Mouse (Mus musculus) ZHBTc4 (cell line): Measurements from ENCODE around the gene Mpst.
A peak's percentile ranks its signal among the peaks of the same experiment; 100 is the strongest.

ENCODE experiments used
- DNase-seq: peaks from one replicate; pipeline ENCODE4 v3.0.0-alpha.2; 2011; ENCODE audit warnings: low read depth, low spot score

The Mpst gene

DNA sequence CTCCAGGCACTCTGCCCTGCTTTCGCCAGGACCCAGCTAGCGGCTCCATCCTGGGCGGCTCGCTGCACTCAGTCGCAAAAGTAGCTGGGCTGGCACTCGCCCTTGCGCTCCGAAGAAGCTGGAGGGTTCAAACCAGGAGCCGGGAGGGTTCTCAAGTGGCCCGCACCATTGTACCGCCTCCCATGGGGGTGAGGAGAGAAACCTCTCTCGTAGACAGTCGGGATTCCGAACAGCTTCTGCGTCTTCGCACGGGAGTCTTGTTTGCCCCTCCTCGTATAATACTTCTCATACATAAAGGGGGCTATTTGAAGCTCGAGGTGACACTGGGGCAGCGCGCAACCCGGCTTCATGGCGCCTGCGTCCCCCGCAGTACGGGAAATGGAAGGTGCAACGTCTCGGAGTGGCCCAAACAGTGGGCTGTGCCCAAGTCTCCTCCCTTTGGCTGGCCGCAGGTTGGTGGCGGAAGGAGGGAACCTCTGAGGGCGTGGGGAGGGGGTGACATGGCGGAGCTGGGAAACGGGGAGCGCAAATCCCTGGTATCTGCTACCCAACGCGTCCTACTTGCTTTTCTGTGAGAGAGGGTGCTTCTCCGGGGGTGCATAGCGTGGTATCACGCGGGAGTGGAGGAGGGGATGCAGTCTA lies at the start of gene Mpst:
TSS of gene Mpst (plus strand) at position 124 of the 642 bp plus-strand sequence.
- peak; percentile 93 for DNase-seq

DNA sequence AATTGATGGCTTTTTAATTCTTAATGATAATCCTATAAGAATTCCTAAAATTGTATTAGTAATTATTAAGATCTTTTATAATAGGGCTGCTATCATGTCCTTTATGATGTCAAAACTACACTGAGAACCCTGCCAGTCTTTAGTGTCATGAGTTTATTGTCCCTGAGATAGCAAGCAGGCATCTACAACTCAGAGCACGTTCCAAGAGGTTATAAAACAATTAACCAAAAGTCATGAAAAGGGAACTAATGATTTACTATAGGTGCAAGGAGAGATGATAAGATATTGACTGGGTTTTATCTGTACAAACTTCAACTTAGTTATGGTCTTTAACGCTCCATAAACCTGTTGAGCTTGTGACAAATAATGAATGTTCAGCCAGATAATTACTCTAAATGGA lies 40.3 kb upstream of the Mpst start:
- DNase-seq, result no peak

DNA sequence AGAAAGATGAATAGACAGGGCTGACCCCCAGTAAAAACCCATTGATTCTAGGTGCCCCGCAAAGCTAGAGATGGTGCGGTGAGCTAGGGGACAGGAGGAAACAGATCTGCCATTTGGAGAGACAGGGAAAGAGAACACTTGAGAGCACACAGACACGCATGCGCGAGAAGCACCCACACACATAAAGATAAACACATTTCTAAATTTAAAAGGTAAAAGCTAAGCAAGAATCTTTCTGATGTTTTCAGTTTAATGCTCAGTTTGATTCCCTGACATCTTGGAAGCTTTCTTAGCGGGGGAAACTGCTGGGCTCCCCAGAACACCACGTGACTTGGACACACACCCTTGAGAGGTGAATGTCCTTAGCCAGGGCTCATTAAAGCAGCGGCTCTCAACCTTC lies 39.3 kb upstream of the Mpst start:
- no peak for DNase-seq

DNA sequence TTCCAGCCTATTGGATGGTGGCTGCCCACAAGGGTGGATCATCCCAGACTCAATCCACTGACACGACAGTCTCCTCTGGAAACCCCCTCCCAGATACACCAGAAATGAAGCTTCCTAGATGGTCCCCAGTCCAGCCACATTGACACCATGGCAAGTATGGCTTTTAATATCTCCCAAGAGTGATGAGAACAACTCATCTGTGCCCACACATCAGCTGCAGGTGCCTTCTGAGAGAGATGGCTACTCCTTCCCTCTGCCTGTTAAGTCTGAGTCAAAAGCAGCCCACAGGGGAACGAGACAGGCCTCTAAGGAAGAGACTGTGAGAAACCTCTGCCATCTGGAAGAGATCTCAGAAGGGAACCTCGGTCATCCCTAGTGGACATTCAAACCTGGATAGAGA lies 38.4 kb upstream of the Mpst start:
- DNase-seq, result no peak

DNA sequence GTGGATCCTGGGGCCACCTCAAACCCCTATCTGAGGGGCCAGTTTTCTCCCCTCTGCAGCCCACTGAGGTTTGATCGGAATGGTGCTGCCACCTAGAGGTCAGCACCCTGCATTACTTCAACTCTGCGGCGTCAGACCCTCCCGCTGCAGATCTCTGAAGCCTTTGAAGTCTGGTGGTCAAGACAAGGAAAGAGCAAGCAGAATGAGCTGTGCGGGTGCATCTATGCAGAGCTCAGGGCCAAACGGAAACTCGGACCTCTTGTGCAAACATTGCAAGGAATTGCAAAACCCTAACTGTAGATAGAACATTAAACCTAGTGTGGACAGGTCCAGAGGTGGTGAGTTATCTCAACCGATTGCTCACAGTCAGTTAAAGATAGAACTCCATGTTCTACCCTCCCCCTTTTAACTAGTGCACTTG lies 37.3 kb upstream of the Mpst start:
- peak; percentile 66 for DNase-seq

DNA sequence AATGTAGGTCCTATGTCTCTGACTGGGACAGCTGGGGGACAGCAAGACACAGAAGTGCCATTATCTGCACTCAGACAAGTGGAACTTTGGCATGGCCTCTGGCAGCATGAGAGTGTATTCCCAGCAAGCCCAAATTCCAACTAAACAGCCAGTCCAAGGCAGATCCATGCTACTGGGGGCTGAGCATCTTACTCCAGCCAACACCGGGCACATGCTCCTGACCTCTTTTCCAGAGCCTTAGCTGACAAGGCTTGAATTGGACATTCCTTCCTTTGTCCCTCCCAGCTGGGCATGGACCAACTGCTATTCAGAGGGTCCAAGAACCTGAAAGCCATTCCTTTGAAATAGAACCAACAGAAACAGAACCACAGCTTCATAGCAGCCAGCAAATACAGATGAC lies 36.6 kb upstream of the Mpst start:
- DNase-seq, result no peak

DNA sequence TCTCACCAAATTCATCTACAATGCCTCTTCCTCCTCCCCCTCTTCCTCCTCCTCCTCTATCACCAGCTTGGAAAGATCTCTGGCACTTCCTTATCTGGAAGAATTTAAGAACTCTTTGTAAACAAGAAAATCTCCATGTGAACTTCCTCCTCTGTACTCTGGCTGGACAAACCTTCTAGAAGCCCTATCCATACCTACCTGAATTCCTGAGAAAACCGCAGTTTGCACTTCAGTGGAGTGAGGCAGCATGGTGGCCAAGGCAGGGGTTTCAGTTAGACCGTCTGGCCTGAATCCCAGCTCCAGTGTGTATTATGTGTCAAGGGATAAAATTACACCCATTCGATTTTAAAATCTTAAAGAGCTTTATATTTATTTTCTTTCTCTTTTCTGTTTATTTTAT lies 33.4 kb upstream of the Mpst start:
- DNase-seq, result no peak

DNA sequence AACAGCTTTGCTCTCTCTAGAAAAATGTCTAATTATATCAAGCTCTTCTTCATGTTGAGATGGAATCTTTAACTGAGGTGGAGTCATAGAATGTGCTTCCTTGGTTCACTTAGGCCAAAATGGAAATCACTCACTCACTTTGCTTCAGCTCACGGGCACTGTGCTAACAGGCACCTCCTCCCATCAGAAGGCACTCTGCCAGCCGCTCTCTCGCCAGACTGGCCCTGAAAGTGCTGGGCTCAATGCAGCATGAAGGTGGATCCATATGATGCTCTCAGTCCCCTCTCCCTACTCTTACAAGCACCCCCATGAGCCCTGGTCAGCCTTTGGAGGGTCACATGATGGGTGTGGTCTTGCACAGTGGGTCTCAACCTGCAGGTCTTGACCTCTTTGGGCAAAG lies 32.0 kb upstream of the Mpst start:
- DNase-seq, result no peak

DNA sequence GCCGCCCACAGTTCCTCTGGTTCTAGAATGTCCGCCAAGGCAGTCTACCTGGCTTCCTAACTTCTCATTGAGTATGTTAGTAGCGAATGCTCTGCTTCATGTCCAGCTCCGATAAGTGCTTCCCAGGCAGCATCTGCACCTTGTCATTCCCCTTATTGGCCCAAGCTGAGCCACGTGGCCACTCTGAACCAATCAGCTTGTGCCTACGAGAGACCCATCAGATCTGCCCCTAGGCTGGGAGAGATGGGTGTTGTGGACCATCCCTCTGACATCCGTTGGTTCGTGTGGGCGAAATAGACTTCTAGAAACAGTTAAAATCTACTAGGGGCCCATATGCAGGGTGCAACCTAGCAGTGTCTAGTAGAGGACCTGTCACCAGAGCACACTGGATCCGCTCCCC lies 28.4 kb upstream of the Mpst start:
- DNase-seq, result peak; percentile 53

DNA sequence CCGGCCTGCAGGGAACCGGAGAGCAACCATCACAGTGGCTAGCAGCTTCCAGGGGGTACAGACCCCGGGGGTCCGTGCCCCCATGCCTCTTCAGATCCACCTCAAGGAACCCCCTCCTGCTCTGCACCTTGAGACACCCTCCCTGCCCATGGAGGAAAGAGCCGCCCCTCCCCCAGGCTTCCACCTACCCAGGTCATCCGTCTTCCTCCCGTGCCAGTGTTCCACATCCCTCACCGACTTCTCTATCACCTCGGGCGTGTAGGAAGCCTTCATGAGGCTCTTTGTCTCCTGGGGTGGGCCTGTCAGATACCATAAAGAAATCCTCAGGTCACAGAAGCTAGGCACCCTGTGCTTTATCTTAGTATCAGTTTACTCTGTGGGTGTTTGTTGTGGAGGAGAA lies 27.7 kb upstream of the Mpst start:
- no peak for DNase-seq

DNA sequence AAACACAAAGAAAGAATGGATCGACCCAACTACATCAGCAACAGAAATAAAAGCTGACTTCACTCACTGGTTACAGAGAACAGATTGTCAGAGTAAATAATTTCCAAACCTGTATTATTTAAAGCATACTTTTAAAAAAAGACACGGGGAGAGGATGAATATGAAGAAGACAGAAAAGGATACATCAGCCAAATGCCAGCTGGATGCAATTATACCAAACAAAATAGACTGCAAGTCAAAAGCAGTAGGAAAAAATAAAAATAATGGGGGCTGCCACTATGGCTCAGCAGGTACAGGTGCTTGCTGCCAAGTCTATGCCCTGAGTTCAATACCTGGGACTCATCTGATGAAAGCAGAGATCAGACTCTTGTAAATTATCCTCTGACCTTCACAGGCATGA lies 26.0 kb upstream of the Mpst start:
- no peak for DNase-seq

DNA sequence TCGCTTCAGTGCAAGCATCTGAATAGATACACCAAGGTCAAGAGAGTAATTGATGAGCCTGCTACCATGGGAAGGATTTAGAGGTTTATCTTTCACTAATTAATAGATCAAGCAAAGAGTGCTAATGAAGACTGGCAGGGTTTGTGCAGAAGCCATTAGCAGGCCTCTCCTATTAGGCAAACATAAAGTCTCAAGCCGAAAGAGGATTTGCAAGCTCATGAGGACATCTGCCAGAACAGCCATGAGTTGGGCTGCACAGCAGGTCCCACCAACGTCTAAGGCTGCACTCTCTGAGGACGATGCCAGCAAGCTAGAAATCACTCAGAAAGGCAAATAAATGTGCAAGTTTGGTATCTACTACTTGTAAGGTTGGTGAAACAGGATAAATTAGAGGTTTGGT lies 25.5 kb upstream of the Mpst start:
- DNase-seq, result no peak

DNA sequence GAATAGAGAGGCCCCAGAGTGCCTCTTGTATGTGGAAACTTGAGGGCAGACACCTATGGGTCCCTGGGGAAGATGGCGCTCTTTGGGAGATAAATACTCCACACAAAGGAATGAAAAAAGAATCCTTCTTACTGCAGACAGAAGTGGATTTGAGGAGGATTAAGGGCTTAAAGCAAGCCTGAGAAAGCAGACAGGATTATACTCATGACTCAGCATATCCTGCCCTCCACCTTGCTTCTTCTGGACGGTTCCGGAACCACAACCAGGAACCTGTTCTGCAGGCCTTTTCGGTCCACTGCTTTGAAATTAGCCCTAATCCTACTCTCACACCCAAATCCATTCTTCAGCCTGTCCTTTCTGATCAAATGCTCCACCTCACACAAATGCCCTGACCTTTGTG lies 24.1 kb upstream of the Mpst start:
- DNase-seq, result no peak

DNA sequence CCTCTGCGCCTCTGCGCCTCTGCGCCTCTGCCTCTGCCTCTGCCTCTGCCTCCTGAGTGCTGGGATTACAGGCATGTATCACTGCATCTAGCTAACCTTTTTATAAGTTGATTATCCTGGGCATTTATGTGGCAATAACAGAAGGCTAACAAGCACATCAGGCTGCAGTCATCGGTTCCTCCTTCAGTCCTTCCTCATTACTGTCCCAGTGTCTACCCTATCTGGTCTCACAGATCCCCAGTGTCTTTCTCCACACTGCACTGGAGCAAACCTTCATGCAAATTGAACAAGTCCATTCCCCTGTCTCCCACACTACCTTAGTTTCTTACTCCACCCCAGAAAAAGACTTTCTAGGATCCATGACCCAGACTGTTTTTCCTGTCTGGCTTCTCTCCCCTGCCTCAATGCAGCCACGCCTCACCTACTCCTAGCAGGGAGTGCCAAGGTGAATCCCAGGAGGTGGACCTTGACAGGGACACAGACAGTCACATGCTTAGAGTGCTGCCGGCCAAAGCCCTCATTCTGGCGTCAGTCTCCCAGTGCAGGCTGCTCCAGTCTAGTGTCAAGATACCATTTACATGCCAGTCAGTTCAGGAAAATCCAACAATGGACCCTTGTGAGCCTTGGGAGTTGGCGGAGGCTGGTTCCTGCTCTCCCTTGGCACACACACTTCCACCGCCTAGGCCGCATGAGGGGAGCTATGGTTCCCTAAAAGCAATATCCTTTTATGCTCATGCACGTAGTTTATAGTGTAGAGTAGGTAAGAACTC lies 22.6 kb upstream of the Mpst start:
- DNase-seq, result peak; percentile 62

DNA sequence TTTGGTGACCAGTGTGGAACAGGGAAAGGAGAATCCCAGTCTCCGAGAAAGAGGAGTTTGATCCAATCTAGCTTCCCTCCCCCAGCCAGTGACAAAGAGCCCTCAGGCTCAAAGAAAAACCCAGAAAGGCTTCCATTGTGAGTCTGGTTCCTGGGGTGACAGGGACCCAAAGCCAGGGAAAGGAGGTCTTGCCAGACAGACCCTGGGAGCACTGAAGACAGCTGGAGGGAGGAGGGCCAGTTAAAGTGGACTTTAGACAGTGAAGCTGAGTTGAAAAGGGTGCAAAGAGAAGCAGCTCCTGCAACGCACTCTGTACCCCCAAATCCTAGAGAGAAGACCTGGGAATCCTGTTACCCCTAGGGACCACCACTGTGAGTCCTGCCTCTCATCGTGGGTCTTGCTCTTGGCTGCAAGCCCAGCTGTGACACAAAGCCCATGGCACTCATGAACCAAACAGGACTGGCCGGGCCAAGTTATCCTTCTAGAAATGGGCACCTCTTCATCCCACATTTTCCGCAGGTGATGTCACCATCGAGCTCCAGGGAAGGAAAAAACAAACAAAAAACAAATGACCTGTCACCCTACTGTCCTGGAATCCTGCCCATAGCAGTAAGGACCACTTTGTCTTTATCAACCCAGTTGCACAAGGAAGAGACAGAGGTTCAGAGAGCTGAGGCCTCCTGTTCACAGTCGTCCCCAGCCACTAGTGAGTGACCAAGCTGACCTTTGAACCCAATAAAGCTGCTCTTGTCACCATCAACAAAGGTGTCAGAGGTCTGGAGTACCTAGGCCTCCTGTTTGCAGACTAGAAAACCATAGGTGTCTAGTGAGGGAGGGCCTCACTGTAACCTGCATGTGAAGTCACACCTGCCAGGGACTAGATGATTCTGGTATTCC lies 21.7 kb upstream of the Mpst start:
- DNase-seq, result no peak

DNA sequence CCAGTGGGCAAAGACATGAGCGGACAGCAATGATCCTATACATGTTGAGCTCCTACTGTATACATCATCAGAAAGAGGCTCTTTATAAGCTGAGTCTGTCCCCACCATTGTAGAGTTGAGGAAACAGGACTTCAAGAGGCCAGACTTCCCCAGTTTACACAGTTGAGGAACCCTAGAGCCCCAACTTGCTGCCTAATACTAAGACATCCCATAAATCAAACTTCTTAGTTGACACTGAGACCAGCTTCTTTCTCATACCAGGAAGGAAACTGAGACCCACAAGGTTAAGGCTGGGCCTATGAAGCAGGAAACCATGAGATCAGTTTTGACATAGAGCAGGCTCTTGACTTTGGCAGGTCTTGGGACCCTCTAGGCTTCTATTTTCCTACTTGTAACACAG lies 20.7 kb upstream of the Mpst start:
- DNase-seq, result no peak

DNA sequence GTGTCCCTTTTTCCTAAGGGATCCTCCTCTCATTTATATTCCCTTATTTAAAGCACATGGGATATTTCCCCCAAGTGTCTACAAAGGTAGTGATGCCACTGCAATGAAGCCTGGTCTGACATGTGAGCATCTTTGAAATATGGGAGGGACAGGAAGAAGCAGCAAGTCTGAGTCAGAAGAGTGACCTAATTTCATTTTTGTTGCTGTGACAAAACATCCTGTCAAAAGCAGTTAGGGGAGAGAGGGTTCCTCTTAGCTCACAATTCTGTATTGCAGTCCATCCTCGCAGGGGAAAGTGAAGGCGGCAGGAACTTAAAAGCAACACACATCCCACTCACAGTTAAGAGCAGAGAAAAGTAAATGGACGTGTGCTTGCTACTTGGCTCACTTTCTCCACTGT lies 15.4 kb upstream of the Mpst start:
- no peak for DNase-seq

DNA sequence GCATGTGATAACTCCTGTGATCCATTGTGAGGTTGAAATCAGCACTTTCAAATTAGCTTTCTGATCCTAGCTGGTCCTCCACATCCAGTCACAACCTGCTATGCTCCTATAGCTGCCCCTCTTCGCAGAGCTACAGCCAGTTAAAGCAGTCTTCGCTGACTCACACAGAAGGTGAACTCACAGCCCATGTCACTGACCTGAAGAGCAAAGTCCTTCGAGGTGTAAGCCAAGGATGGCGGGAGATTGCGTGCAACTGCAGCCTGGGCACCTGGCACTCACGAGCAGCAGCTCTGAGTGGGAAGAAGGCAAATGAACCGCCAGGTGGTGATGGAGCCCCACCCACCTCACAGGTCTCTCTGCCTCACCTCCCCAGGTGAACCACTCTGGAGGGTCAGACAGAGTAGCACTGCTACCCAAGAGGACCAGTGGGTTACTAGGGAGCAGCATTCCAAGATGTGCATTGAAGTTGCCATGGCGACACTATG lies 10.7 kb upstream of the Mpst start, which contains the start of gene Tex33:
TSS of gene Tex33 (minus strand) at position 435 of the 485 bp plus-strand sequence.
- no peak for DNase-seq

DNA sequence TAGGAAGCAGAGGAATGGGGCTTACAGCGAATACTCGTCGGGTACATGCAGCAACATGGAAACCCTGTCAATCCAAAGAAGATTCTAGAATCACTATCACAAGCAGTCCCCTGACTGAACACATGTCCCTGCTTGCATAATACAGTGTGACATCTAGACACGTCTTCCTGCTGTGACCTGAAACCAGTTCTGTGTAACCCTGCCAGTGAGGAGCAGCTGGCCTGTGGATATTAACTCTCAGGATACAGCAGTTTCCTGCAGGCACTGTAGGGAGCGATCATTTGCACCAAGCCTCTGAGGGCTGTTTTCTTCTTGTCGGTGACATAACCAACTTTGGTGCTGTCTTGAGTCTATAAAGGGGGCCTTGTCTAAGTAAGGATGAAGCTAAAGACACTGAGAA lies 4.9 kb upstream of the Mpst start:
- no peak for DNase-seq

DNA sequence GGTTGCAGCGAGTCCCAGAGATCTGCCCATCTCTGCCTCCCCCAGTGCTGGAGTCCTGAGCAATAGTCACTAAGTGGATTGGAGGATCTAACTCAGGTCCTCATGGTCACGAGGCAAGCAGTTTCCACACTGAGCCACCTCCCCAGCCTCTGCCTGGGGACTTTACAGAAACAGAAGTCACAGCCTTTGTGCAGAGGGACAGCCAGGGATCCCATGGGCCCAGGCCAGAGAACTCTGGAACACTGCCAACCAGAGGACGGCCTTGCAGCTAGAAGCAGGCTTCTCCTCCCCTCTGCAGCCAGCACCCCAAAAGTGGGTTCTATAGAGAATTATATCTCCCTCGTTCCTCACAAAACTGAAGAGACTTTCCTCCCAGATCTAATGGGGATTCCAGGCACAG lies 4.3 kb upstream of the Mpst start:
- DNase-seq, result no peak

DNA sequence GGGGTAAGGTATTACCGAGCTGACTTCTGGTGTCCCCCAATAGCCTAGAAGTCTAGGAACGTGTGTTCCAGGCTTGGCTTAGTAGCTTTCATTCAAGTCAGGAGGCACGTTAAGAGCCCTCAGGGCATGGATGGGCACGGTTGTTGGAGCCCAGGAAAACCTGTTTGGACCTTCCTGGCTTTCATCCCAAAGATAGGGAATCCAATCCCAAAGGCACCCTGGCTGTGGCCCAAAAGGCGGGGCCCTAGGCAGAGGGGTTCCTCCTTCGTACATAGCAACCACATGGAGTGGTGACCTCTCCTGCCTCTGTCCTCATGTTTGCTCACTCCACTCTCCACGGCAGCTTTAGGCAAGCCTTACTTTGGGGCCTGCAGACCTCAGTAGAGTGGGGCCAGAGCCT lies 3.8 kb upstream of the Mpst start:
- no peak for DNase-seq

DNA sequence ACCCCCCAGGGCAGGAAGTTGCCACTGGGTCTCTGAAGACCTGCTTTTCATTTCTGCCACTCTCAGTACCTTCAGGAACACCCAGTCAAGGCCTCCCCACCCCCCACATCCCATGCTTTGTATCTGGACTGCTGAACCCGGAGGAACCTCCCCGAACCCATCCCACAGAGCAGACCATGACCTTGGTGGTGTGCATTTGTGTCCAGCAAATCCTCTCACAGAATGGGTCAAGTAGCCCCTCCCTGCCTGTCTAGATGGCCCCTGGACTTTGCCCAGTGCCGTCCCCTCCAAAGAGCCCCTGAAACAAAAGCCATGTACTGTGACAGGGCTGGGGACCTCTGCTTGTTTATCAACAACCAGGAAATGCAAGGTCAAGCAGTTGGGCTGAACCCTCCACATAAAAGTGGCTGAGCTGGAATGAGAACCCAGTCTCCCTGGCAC lies 2.9 kb upstream of the Mpst start:
- peak; percentile 80 for DNase-seq
